9 mouse cellular contexts compared by ENCODE assay signal in genomic region chr16:89986672-89987362, GRCm38 (mm10).
A peak's percentile ranks its signal among the peaks of the same experiment; 100 is the strongest.
DNase-seq lines count a peak whose midpoint lies in the region; ATAC-seq and TF ChIP-seq lines count a peak whose summit lies in the region.
"Had no signal": no experiment of that assay in that cellular context is flagged by ENCODE, and none has a peak within 500 bp of the region (broad histone marks: within the 10 kb centered on the region; RNA-seq: fewer than 3 reads in every experiment).

No protein-coding gene starts in this region.

- peak; percentile 1; the same call in 1 of the 2 replicates for ATAC-seq in lung, embryonic 16.5 days (ENCODE audit: low read depth)
- ATAC-seq in embryonic facial prominence, embryonic 15.5 days (ENCODE audit: insufficient number of reproducible peaks, low FRiP score, low TSS enrichment, low read depth): 0 out of 2 replicates have a peak, but pooled peaks have one; percentile 29
- no peak for ATAC-seq in liver, embryonic 15.5 days (ENCODE audit: insufficient read depth)
- no peak for ATAC-seq in erythroid progenitor cell, adult 5-6 weeks (replicated peaks; ENCODE audit: low FRiP score, poor library complexity, severe bottlenecking)

- TF ChIP-seq CTCF in heart, adult 2 months (IDR thresholded peaks at IDR 0.05): no peak

- no peaks in the 10 kb centered on the region for H3K27me3 ChIP-seq in lung, embryonic 16.5 days (ENCODE audit: control insufficient read depth, insufficient read depth, low read depth, low read length)
- H3K27me3 ChIP-seq in embryonic facial prominence, embryonic 15.5 days: no peaks in the 10 kb centered on the region
- H3K27me3 ChIP-seq in liver, embryonic 15.5 days: no peaks in the 10 kb centered on the region
- H3K27me3 ChIP-seq in heart, adult 2 months (ENCODE audit: control insufficient read depth, insufficient read depth, low read length): no peaks in the 10 kb centered on the region

- TF ChIP-seq EP300 in heart, adult 2 months (IDR thresholded peaks at IDR 0.05; ENCODE audit: insufficient read depth, low read depth, low read length): no peak

- H3K4me1 ChIP-seq in lung, embryonic 16.5 days (replicated peaks; ENCODE audit: control insufficient read depth, insufficient read depth, low read length): peaks cover 6% of the 10 kb centered on the region; the same call in 1 of the 2 replicates
- H3K4me1 ChIP-seq in embryonic facial prominence, embryonic 15.5 days: peaks cover 26% of the 10 kb centered on the region
- H3K4me1 ChIP-seq in liver, embryonic 15.5 days (replicated peaks): peaks cover 66% of the 10 kb centered on the region
- peaks cover under 1% of the 10 kb centered on the region for H3K4me1 ChIP-seq in heart, adult 2 months (ENCODE audit: control insufficient read depth, insufficient read depth, low read length)

- H3K4me3 ChIP-seq in lung, embryonic 16.5 days (ENCODE audit: low read length): no peak overlapping the region
- H3K4me3 ChIP-seq in embryonic facial prominence, embryonic 15.5 days (replicated peaks): no peak overlapping the region
- peak overlapping the region; percentile 24; the same call in 1 of the 2 replicates for H3K4me3 ChIP-seq in liver, embryonic 15.5 days (replicated peaks)
- no peak overlapping the region for H3K4me3 ChIP-seq in heart, adult 2 months

- no peaks in the 10 kb centered on the region for H3K36me3 ChIP-seq in lung, embryonic 16.5 days (ENCODE audit: control insufficient read depth, insufficient read depth, low read length)
- no peaks in the 10 kb centered on the region for H3K36me3 ChIP-seq in embryonic facial prominence, embryonic 15.5 days
- H3K36me3 ChIP-seq in liver, embryonic 15.5 days (replicated peaks): no peaks in the 10 kb centered on the region
- no peaks in the 10 kb centered on the region for H3K36me3 ChIP-seq in heart, adult 2 months (ENCODE audit: control insufficient read depth, insufficient read depth, low read length)

- WGBS in lung, embryonic 16.5 days: 85% methylated on average over 18 of the region's 18 CpGs
- 83% methylated on average over 18 of the region's 18 CpGs for WGBS in embryonic facial prominence, embryonic 15.5 days
- WGBS in liver, embryonic 15.5 days (ENCODE audit: insufficient replicate concordance): 46% methylated on average over 18 of the region's 18 CpGs
- 90% methylated on average over 18 of the region's 18 CpGs for WGBS in heart, adult 2 months

- H3K4me2 ChIP-seq in lung, embryonic 16.5 days (ENCODE audit: low read depth, low read length): no peak overlapping the region
- no peak overlapping the region for H3K4me2 ChIP-seq in embryonic facial prominence, embryonic 15.5 days (replicated peaks)
- H3K4me2 ChIP-seq in liver, embryonic 15.5 days: peak overlapping the region; percentile 71

- no peaks in the 10 kb centered on the region for H3K9me3 ChIP-seq in lung, embryonic 16.5 days (ENCODE audit: control insufficient read depth, low read length)
- H3K9me3 ChIP-seq in embryonic facial prominence, embryonic 15.5 days (replicated peaks): no peaks in the 10 kb centered on the region
- H3K9me3 ChIP-seq in liver, embryonic 15.5 days (replicated peaks): no peaks in the 10 kb centered on the region

- H3K79me2 ChIP-seq in heart, adult 2 months (replicated peaks; ENCODE audit: control insufficient read depth, insufficient read depth, low read length): no peaks in the 10 kb centered on the region

- DNase-seq in lung, postnatal 14 days: no peak
- DNase-seq in thymus, postnatal 0 days (ENCODE audit: low spot score): peak; percentile 86
- no peak for DNase-seq in left cerebral cortex, adult 9 months (ENCODE audit: low spot score in 2 of 2)
- DNase-seq in heart, adult 2 months: no peak
- DNase-seq: kidney, postnatal 10 days had no signal

- intact Hi-C loops in heart, adult 2 months (cut with DNase I): no loop called here

- H3K27ac ChIP-seq in lung, embryonic 16.5 days (ENCODE audit: low read length): no peak overlapping the region
- no peak overlapping the region for H3K27ac ChIP-seq in embryonic facial prominence, embryonic 15.5 days (replicated peaks)
- H3K27ac ChIP-seq in liver, embryonic 15.5 days (replicated peaks): no peak overlapping the region
- no peak overlapping the region for H3K27ac ChIP-seq in heart, adult 2 months

- no peak for TF ChIP-seq POLR2A in heart, adult 2 months (IDR thresholded peaks at IDR 0.05; ENCODE audit: insufficient read depth, low read depth, low read length)

- H3K9ac ChIP-seq in lung, embryonic 16.5 days (ENCODE audit: low read length): no peak overlapping the region
- H3K9ac ChIP-seq in embryonic facial prominence, embryonic 15.5 days: no peak overlapping the region
- H3K9ac ChIP-seq in liver, embryonic 15.5 days: no peak overlapping the region
- H3K9ac ChIP-seq in heart, adult 2 months (ENCODE audit: low read depth, low read length): no peak overlapping the region

Comparison
In these comparisons a context has a peak if more than half of its experiments do, and no peak if none do; other contexts are left out.
1. ATAC-seq: peak in lung, embryonic 16.5 days (single experiment) and embryonic facial prominence, embryonic 15.5 days (single experiment); none in liver, embryonic 15.5 days (single experiment) and erythroid progenitor cell, adult 5-6 weeks (single experiment).